Mouse (Mus musculus) layer of hippocampus, adult 2 months (tissue): Measurements from ENCODE around the gene Sqstm1. TPM values are rescaled to one million over a fixed set of nuclear protein-coding genes. Genes with fewer than 3 reads are reported as not detected.

ENCODE experiments used
- DNase-seq, 2 experiments: peaks; one replicate each; pipeline ENCODE4 v3.0.0; 2022; ENCODE audit warnings: low spot score in 2 of 2
- H3K27ac ChIP-seq: fragments of 200-600 bp; 2 replicates; pipeline ENCODE4 v1.8.1; 2022
- H3K4me3 ChIP-seq: fragments of 200-600 bp; 2 replicates; pipeline ENCODE4 v1.8.1; 2022; ENCODE audit warnings: mild to moderate bottlenecking
- CTCF ChIP-seq: fragments of 200-600 bp; conservative IDR thresholded peaks from 2 replicates; pipeline ENCODE4 v1.8.1; 2022; ENCODE audit warnings: antibody characterized with exemption, mild to moderate bottlenecking, moderate library complexity
- microRNA-seq, 2 experiments: library from miRNA; unstranded; fragments of <30 nt; microRNA quantifications; one replicate each; pipeline ENCODE4 v1.2.0; 2021
- total RNA-seq, 2 experiments: library from RNA; stranded (reverse); gene quantifications; 2 replicates each; pipeline ENCODE4 v1.2.3; 2021

Gene Sqstm1
- total RNA-seq, 2 experiments from 2014 or later, result 444 to 465 TPM

DNA sequence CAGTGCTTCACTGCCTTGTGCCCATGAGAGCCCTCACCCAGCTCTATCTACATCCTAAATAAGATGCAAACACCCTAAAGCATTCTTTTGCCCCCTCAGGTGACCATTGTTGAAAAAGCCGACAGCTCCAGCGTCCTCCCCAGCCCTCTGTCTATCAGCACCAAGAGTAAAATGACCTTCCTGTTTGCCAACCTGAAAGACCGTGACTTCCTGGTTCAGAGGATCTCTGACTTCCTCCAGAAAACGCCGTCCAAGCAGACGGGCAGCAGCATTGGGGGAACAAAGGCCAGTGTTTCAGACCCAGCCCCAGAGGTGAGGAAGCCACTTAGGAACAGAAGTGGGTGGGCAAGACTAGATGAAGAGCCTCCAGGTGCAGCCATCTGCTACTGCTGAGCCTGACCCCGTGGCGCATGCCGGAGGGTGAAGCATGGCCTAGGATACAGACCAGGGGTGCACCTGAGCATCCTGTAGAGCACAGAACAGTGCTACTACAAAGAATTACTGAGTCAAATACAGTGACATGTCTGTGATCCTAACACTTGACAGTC, 61.0 kb downstream of the Sqstm1 start:
- no peak for DNase-seq
- H3K4me3 ChIP-seq, result no peak overlapping the region
- TF ChIP-seq CTCF, result no peak
- no peak overlapping the region for H3K27ac ChIP-seq

Small RNA genes lying within 50 kb of the gene (microRNA-seq; reads per million reads assigned to microRNA genes)
- gene Mir6919, result 0.32 to 0.92 reads per million in 2 experiments

Other genes with a start within 250 kb of the Sqstm1 start
- 10 to 100 TPM; 75.3 to 78.3 TPM for gene Rnf130, start 185.5 kb downstream of the Sqstm1 start, total RNA-seq
- 100 to 1,000 TPM; 104 to 107 TPM for gene Tbc1d9b, start 79.4 kb downstream of the Sqstm1 start, total RNA-seq
- 10 to 100 TPM; 12.7 to 15.8 TPM for gene Mrnip, start 36.4 kb downstream of the Sqstm1 start, total RNA-seq
- 10 to 100 TPM; 91.2 to 93.0 TPM for gene Mgat4b, start 63 bp upstream of the Sqstm1 start, total RNA-seq
- gene Ltc4s, start 27.8 kb upstream of the Sqstm1 start, total RNA-seq, result 1 to 10 TPM; 6.8 to 9.3 TPM
- gene Maml1, start 81.5 kb upstream of the Sqstm1 start, total RNA-seq, result 10 to 100 TPM; 10.1 to 10.8 TPM
- 100 to 1,000 TPM; 365 to 415 TPM for gene Canx, start 114.8 kb upstream of the Sqstm1 start, total RNA-seq
- gene Cby3, start 143.6 kb upstream of the Sqstm1 start, total RNA-seq, result 1 to 10 TPM in 1 of 2 experiments, not detected in 1; 1.7 TPM
- 100 to 1,000 TPM; 272 to 300 TPM for gene Hnrnph1, start 166.2 kb upstream of the Sqstm1 start, total RNA-seq
- gene Rufy1, start 220.3 kb upstream of the Sqstm1 start, total RNA-seq, result 10 to 100 TPM; 29.2 to 29.6 TPM